Mouse (Mus musculus) cerebellum, postnatal 25 days (tissue): Measurements from ENCODE around the gene Mcts2.
A peak's percentile ranks its signal among the peaks of the same experiment; 100 is the strongest.

Source experiments
- DNase-seq, 2 experiments: peaks; one replicate each; pipeline ENCODE4 v3.0.0; 2021; ENCODE audit warnings: mixed read lengths in 2 of 2

The Mcts2 gene

DNA sequence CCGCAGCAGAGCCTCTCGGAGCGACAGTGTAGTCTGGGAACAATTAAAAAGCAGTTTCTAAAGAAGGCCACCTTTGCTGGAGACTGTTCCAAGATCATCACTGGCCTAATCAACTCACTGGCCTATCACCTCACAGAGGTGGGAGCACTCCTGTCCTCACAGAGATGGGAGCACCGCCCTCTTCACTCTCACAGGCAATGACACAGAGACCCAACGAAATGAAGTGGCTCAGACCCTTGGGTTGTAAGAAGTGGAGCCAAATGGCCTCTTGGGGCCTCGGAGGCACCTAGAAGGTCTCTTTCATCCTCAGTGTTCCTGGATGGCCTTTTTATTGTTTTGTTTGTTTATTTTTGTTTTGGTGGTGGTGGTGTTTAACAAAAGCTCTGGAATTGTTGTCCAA is 39.4 kb downstream of the Mcts2 start:
- no peak for DNase-seq

DNA sequence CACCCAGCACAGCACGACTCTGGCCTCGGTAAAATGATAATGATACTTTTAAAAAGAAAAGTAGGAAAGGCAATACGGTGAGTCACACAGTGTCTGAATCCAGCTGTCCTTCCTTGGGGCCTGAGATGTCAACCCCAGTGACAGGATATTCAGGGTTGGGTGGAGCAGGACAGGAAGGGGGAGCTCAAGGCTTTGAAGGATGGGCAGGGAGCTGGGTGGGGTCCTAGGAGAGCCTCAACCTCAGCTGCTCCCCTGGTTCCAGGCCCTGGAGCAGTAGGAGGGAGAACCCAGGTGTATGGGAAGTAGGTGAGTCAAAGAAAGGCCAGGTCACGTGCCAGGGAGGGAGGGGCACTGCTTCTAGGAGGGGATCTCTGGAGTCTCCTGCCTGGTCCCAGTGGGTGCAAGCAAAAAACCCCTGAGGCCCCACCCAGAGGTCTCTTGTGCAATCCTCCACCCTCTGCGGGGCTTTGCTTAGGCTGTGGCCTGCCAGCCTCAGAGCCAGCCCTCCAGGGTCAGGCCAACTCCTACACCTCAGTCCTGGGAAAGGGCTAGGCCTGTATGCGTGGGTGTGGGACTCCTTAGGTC is 40.0 kb downstream of the Mcts2 start:
- no peak for DNase-seq

DNA sequence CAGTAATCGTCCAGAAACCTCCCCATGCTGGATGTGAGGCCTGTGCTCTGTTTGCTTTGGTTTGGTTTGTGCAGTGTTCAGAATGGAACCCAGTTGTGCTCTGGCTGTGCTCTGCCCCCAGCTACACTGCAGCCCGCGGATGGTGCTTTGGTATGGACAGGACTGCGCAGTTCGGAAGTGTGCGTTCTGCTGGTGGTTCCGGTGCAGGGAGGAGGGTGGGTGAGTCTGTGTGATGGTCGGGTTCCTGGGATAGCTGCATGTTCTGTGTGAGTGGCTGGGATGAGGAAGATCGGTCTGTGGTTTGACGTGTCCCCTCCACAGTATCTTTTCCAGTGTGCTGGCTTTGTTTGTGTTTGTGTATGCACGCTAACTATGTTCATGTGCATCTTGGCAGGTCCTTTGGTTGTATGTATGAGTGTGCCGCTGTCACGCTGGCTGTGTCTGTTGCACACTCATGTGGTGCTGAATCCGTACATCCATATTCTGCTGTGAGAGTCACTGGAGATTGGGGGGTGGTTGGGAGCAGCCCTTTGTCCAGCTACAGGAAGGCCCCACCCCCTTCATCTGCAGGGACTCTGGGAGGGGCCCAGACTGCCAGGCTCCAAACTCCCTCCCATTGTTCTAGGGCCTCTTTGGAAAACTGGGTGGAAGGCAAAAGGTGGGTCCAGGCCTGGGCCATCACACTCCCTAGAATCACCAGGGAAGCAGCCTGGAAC is 41.1 kb downstream of the Mcts2 start:
- no peak for DNase-seq

DNA sequence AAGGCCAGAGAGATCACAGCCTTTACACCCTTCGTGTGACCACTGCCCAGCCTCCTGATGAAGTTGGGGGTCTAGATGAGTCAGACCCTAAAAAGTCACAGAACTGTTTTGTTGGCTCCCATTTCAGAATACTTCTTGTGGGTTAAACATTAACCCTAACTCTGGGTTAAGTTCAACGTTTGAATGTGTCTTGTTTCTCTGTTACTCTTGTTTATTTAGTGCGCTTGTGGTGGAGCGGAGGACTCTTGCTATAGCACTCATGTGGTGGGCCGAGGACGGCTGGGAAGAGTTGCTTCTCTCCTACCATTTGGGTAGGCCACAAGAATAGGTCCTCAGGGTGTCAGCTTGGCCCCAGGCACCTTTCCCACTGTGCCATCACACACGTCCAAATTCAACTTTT is 41.8 kb downstream of the Mcts2 start:
- DNase-seq = no peak

DNA sequence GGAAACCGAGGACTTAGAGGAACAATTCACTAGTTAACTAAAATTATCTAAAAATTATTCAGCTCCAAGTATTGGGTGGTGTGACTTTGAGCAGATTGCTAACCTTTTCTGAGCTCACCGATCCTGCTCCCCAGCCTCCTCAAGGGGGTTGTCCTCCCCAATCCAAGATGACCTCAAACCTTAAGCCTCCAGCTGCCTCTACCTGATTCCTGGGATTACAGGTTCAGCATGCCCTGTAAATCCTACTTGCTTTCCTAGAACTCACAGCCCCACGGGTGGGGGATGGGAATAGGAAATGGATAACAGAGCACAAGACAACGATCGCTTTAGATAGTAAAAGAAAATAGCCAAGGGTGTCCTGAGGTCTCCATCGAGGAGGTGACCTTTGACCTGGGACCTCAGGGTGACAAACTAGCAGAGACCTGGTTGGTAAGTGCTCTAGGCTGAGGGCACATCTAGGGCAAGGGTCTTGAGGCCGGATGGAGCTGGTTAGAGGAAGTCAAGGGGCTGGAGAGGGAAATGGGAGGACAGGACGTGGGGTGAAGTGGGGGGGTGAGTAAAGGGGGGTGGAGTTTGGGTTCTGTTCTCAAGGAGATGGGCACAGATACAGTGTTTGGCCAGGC is 42.3 kb downstream of the Mcts2 start:
- DNase-seq = no peak

DNA sequence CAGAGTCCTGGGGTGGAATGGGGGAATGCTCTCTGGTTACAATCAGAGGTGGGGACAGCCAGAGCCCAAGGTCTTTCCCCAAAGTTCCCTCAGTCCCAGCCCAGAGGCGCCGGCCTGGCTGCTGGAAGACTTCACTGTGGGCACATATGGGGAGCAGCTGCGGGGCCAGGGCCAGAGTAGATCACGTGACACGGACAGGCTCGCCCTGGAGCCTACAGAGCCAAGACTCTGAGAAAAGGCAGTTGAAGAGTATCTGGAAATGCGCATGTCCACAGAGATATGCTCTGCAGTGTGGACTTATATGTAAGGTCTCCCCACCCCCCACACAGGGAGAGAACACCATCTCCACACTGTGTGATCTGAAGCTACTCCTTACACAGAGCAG is 42.8 kb downstream of the Mcts2 start:
- no peak for DNase-seq

DNA sequence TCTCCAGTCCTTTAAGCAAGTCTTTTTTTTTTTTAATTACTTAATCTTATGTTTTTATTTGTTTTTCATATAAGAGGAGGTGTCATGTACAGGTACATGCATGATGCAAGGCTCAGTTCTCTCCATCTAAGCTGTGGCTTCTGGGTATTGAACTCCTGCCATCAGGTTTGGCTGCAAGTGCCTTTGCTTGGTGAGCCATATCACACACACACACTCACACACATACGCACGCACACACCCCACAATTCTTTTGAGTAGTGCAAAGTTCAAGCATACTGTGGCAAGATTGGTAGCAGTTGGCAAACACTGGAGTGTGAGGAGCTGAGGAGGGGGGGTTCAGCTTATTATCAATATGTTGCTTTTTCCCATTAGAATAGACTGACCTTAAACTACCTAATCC is 46.4 kb downstream of the Mcts2 start:
- DNase-seq = no peak

DNA sequence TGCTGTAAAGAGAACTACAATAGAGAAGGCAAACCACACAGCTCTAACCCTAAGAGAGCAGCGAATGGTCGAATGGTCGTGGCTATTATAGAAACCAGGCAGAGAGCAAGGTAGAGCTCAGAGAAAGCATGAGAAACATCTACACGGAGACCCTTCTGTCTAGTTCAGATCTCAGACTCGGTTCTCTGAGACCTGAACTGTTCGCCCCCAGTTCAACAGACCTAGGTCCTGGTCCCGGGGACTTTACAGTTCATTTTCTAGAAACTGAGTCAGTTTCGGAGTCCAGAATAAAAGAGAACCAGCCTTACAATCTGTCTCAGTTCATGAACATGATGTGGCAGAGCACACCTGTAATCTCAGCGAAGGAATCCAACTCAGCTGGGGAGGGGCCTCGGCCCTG is 47.7 kb downstream of the Mcts2 start:
- no peak for DNase-seq

- DNase-seq = peak; percentile 71 to 88
These were observed 48.1 kb downstream of the Mcts2 start for GRCm38 (mm10) chr2:152734984-152735383.

GRCm38 (mm10) chr2:152736090-152736601 is 49.3 kb downstream of the Mcts2 start, which contains the start of gene Id1:
Gene Id1 (plus strand): TSS chr2:152736251.
- peak; percentile 59 to 60 for DNase-seq

DNA sequence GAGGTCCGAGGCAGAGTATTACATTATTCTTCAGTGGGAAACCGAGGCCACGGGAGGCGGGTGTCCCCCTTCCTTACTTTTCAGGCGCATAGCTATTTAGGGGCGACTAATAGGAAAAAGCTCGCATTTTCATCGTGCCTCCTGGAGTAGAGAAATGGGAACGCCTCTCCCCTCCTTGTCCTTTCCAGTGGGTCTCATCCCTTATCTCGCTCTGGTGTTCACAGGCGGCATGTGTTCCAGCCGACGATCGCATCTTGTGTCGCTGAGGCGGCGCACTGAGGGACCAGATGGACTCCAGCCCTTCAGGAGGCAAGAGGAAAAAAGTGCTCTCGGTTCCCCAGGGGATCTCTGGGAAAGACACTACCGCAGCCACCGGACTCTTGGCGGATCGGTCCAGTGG is 49.9 kb downstream of the Mcts2 start:
- peak; percentile 48 to 58 for DNase-seq
